Mouse (Mus musculus): ENCODE results near the gene Rap2a.

The Rap2a gene

DNA sequence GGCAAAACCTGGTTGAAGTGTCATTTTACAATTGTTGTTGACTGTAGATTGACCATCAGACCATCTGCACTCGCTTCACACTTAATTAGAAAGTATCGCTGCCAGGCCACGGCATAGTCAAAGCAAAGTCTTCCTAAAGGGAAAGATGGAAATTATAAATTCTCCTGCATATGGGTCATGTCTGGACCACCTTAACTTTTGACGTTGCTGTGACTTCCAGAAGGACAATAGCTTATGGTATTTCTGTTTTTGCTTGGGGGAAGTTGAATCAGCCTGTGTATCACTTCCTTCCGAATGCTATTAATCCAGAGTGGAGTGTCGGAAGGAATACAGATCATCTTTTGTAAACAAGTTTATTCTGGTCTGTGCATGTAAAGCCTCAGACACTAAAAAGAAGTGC lies 65.6 kb downstream of the Rap2a start:
- DNase-seq = no peak

DNA sequence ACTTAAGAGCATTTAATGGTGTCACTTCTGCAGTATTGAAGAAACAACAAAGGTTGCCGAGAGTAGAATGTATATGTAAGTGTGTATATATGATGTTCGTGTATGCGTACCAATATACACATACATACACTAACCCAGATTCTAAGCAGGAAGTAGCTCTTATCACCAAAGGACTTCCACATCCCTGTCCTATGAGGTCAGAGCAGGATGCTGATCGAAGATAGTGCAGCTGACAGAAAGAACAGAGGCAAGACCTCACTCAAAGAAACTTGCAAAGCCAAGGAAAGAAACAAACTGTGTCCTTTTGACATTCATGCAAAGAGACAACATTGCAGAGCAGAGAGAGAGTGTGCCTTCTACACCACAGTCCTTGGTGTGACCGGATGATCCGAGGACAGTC lies 66.3 kb downstream of the Rap2a start:
- no peak for DNase-seq

DNA sequence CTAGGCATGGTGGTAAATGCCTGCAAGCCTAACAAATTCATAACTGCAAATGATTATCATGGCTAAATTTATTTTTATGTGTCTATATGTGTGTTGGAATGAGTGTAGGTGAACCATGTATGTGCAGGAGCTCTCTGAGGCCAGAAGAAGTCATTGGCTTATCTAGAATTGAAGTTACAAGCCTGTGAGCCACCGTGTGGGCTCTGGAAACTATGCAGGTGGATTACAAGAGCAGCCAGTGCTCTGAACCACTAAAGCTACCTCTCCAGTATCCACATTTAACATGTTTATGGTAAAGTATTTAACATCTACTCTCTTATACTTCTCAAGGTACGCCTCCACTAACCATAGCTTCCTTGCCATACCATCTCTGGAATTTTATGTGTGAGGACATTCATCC lies 66.7 kb downstream of the Rap2a start:
- no peak for DNase-seq
